Mouse (Mus musculus): ENCODE results near the gene Unc119b.
A peak's percentile ranks its signal among the peaks of the same experiment; 100 is the strongest.
"Not testable (repeated sequence)": the region's sequence is repeated elsewhere in the genome, so short reads cannot be mapped to it uniquely, and the experiment has no call there.

The Unc119b gene

GRCm38 (mm10) chr5:115158040-115158983 is 23.5 kb upstream of the Unc119b start, which contains the start of gene Mlec:
Gene Mlec (minus strand): TSS chr5:115158179.
- DNase-seq (ENCODE audit: inconsistent age in 2 of 2, low spot score in 1 of 2): peak; percentile 99 to 100

- DNase-seq (ENCODE audit: inconsistent age in 2 of 2, low spot score in 1 of 2): peak; percentile 45 to 73
These were observed 22.3 kb upstream of the Unc119b start for GRCm38 (mm10) chr5:115156933-115157589.

- DNase-seq (ENCODE audit: inconsistent age in 2 of 2, low spot score in 1 of 2): no peak
These were observed 21.6 kb upstream of the Unc119b start for GRCm38 (mm10) chr5:115156401-115156800.

GRCm38 (mm10) chr5:115155831-115156230 is 21.1 kb upstream of the Unc119b start:
- DNase-seq (ENCODE audit: inconsistent age in 2 of 2, low spot score in 1 of 2): no peak

- DNase-seq (ENCODE audit: inconsistent age in 2 of 2, low spot score in 1 of 2): peak in 1 of 2 experiments; percentile 66
These were observed 20.4 kb upstream of the Unc119b start for GRCm38 (mm10) chr5:115155156-115155631.

- DNase-seq (ENCODE audit: inconsistent age in 2 of 2, low spot score in 1 of 2): peak in 1 of 2 experiments; percentile 61
These were observed 17.6 kb upstream of the Unc119b start for GRCm38 (mm10) chr5:115152132-115152956.

- DNase-seq (ENCODE audit: inconsistent age in 2 of 2, low spot score in 1 of 2): no peak
These were observed 16.7 kb upstream of the Unc119b start for GRCm38 (mm10) chr5:115151457-115151856.

GRCm38 (mm10) chr5:115150991-115151390 is 16.2 kb upstream of the Unc119b start:
- no peak for DNase-seq (ENCODE audit: inconsistent age in 2 of 2, low spot score in 1 of 2)

- DNase-seq (ENCODE audit: inconsistent age in 2 of 2, low spot score in 1 of 2): no peak
These were observed 15.1 kb upstream of the Unc119b start for GRCm38 (mm10) chr5:115149675-115150459.

- DNase-seq (ENCODE audit: inconsistent age in 2 of 2, low spot score in 1 of 2): not testable (repeated sequence)
These were observed 14.1 kb upstream of the Unc119b start for GRCm38 (mm10) chr5:115148872-115149271.

GRCm38 (mm10) chr5:115148378-115148777 is 13.6 kb upstream of the Unc119b start:
- DNase-seq (ENCODE audit: inconsistent age in 2 of 2, low spot score in 1 of 2): no peak

- no peak for DNase-seq (ENCODE audit: inconsistent age in 2 of 2, low spot score in 1 of 2)
These were observed 12.6 kb upstream of the Unc119b start for GRCm38 (mm10) chr5:115147388-115147787.

- no peak for DNase-seq (ENCODE audit: inconsistent age in 2 of 2, low spot score in 1 of 2)
These were observed 12.0 kb upstream of the Unc119b start for GRCm38 (mm10) chr5:115146747-115147130.

GRCm38 (mm10) chr5:115145976-115146746 is 11.4 kb upstream of the Unc119b start:
- no peak for DNase-seq (ENCODE audit: inconsistent age in 2 of 2, low spot score in 1 of 2)

GRCm38 (mm10) chr5:115145253-115145968 is 10.6 kb upstream of the Unc119b start:
- no peak for DNase-seq (ENCODE audit: inconsistent age in 2 of 2, low spot score in 1 of 2)

GRCm38 (mm10) chr5:115144471-115144870 is 9.7 kb upstream of the Unc119b start:
- DNase-seq (ENCODE audit: inconsistent age in 2 of 2, low spot score in 1 of 2): no peak

- no peak for DNase-seq (ENCODE audit: inconsistent age in 2 of 2, low spot score in 1 of 2)
These were observed 8.8 kb upstream of the Unc119b start for GRCm38 (mm10) chr5:115143552-115143951.

- DNase-seq (ENCODE audit: inconsistent age in 2 of 2, low spot score in 1 of 2): no peak
These were observed 7.5 kb upstream of the Unc119b start for GRCm38 (mm10) chr5:115142166-115142697.

All from adrenal gland, adult (tissue).